Mouse (Mus musculus): ENCODE measurements around the gene AC140267.1.

AC140267.1 gene

DNA sequence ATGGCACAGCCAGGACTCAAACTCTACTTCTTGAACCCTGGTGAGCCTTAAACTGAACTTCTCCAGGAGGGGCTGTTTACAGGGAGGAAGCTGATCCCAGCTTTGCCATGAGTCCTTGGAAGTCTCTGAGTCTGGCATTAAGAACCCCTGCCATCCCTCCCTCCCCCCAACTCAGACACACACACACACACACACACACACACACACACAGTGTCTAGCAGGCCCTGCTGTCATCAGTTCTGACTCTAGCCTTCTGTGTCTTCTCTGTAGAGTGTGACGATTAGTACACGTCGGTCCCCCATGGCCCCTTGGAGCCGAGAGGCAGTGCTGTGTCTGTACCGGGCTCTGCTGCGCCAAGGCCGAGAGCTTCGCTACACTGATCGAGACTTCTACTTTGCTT, at the start of gene AC140267.1:
TSS of gene AC140267.1 (plus strand) at position 301 of the 400 bp plus-strand sequence.
- DNase-seq, result no peak

DNA sequence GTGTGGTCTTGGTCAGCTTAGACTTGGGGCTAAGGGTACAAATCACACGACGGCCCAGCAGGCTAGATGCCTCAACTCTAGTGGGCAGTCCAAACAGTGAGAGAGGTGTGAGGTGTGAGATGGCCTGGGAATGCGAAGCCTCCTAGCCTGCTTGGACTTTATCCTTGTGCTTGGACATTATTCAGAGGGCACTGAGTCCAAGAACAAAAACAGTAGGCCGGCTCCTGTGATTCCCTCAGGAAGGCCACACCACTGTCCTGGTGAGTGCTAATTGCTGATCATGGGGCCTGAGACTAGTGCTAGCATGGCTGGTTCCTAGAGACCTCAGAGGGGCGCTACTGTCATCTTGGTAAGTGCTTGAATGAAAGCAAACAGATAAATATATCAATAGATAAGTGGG, 46.7 kb upstream of the AC140267.1 start:
- DNase-seq, result no peak

DNA sequence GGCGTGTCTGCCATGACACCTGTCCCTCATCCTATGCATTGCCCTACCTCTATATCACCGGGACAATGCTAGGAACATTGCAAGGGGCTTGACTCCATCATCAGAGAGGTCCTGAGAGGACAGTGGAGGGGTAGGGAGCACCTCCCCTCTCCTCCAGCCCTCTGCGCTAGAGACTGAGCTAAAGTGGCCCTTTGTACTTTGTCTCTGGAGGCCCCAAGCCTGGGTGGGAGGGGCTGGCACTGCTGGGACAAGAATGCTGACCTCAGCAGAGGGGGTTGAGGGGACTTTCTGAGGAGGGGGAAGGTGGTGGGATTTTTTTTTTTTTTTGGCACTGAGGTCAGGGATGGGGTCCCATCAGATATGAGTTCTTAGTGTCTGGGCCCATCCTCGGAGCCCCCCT, 45.6 kb upstream of the AC140267.1 start:
- no peak for DNase-seq

GRCm38 (mm10) chr15:80191585-80192245, 43.9 kb upstream of the AC140267.1 start:
- no peak for DNase-seq

- DNase-seq, result no peak
Measured at GRCm38 (mm10) chr15:80192246-80192585, 43.4 kb upstream of the AC140267.1 start.

DNA sequence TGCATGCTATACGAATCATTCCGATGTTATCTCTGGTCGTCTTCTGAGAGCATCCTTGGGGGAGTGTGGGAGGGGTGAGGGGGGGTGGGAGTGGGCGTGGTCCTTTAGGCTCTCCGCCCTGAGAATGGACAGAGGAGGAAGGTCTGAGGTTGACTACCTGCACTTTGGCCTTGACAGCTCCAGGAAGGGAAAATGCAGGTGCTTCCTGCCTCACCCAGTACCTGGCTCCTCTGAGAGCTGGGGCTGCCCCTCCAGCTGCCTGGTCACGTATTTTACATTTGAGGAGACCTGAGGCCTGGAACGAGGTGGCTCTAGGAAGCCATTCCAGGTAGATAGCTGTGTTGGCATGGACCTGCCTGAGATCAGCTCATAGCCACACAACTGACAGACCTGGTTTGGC, 42.8 kb upstream of the AC140267.1 start:
- DNase-seq, result no peak

DNA sequence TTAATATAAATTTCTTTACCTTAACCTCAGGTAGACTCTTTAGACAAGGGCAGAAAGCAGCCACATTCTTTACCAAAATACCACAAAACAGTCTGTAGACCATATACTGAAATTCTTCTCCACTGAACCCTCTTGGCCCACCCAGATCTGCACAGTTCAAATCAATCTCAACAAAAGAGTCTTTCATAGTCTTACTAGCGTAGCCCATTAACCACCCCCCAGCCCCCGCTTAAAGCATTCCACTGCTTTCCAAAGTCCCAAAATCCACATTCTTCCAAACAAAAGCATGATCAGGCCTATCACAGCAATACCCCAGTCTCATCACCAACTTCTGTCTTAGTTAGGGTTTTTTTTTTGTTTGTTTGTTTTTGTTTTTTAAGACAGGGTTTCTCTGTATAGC, 36.1 kb upstream of the AC140267.1 start:
- no peak for DNase-seq

- peak in 1 of 2 experiments; percentile 42 for DNase-seq
Measured at GRCm38 (mm10) chr15:80202111-80202775, 33.4 kb upstream of the AC140267.1 start.

- DNase-seq, result no peak
Measured at GRCm38 (mm10) chr15:80203406-80203805, 32.2 kb upstream of the AC140267.1 start.

DNA sequence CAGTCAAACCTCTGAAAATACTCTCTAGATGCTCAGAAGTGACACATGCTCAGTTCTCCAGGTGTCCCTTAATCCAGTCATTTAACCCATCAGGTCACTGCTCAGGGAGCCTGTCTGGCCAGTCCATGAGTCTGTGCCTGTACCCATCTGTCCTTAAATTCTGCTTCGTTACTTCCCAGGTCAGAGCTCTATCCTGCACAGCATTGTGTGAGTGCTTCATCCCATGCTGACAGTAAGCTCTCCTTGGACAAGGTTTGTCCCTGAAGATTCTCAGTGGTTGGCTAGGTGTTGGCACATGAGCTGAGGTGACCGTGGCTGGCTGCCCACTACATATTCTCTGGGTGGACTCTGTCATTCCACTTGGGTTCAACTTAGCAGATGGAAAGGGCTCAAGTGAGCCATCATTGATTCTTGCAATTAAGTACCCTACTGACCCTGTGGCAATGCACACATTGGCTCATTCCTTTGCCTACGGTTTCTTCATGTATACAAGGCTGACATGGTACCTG, 29.5 kb upstream of the AC140267.1 start:
- peak; percentile 38 to 58 for DNase-seq

DNA sequence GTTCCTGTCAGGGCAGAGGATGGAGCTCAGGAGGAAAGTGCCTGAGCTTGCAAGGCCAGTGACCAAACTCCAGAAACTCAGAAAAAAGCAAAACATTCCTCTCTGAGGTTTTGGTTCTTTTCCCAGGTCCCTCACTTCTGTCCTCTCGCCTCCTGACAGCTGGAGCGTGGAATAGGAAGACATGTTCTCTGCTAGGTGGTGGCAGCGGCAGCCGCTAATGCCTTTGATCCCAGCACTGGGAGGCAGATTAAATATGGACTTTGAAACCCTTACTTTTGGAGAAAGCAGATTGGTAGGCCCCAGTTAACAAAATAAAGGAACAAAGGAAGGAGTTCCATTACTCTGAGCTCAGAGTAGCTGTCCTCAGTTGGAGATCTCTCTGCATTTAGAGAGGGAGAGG, 27.2 kb upstream of the AC140267.1 start:
- DNase-seq, result no peak

- no peak for DNase-seq
Measured at GRCm38 (mm10) chr15:80213688-80214087, 21.9 kb upstream of the AC140267.1 start.

DNA sequence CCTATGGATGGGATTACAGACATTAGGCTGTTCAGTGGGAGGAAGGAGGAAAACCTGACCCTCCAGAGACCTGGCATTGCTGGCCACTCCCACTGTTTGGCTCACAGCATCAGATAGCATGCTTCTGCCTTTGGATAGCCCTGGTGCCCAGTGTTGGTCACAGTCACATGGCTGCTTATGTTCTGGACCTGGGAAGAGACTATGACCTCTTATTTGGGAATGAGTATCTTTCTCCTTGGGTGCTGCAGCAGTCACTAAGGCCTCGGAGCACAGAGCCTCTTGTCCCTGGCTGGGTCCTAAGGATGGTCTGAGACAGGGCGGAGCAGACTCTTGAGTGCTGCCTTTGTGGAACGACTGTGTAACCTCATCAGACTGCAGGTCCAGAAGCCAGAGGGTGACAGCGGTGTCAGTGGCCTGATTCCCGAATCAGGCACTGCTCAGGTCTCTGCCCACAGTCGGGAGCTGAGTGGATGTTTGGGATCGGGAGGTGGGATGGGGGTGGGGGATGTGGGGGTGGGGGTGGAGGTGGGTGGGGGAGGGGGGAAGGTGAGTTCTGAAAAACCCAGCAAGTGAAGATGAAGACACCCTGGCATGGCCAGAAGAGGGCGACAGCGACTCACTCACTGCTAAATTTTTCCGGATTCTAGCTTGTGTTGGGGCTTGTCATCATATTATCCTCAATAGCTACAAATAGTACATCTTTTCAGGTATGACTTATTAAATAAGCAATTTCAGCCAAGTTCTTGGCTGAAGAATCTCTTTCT, 19.7 kb upstream of the AC140267.1 start:
- peak; percentile 61 to 71 for DNase-seq

- DNase-seq, result no peak
Measured at GRCm38 (mm10) chr15:80216480-80216820, 19.2 kb upstream of the AC140267.1 start.

DNA sequence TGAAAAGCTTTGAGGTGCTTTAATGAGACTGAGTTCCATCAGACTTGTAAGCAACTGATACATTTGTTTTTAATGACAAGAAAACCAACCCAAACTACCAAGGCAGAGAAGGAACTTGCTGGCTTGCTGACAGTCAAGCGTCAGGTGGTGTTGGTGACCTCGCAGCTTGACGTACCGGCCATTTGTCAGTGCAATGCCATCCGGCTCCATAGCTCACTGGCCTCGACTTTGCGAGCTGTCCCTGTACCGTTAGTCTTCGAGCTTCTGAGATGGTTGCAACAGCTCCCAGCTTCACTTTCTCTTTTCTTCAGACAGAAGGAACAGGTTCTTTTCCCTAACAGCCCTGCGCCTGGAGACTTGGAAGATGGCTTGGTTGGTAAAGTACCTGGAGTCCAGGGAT, 18.2 kb upstream of the AC140267.1 start:
- no peak for DNase-seq

- no peak for DNase-seq
Measured at GRCm38 (mm10) chr15:80219211-80219610, 16.4 kb upstream of the AC140267.1 start.

GRCm38 (mm10) chr15:80219705-80220657, 15.7 kb upstream of the AC140267.1 start:
- DNase-seq, result no peak

- no peak for DNase-seq
Measured at GRCm38 (mm10) chr15:80221031-80221430, 14.6 kb upstream of the AC140267.1 start.

- DNase-seq, result no peak
Measured at GRCm38 (mm10) chr15:80223751-80224150, 11.9 kb upstream of the AC140267.1 start.

- peak; percentile 91 to 95 for DNase-seq
Measured at GRCm38 (mm10) chr15:80225208-80225607, 10.4 kb upstream of the AC140267.1 start.

GRCm38 (mm10) chr15:80225796-80226195, 9.8 kb upstream of the AC140267.1 start:
- DNase-seq, result peak; percentile 82 to 85

- peak; percentile 82 to 83 for DNase-seq
Measured at GRCm38 (mm10) chr15:80228071-80228800, 7.4 kb upstream of the AC140267.1 start.
